ENCODE assay signal across 7 mouse cellular contexts in genomic region chr11:115627705-115628464, GRCm38 (mm10). TPM values are rescaled to one million over a fixed set of nuclear protein-coding genes. Genes with fewer than 3 reads are reported as not detected.
DNase-seq lines count a peak whose midpoint lies in the region; ATAC-seq and TF ChIP-seq lines count a peak whose summit lies in the region.

TSS of gene Slc25a19 (minus strand) at chr11:115628295.

- H3K27me3 ChIP-seq in embryonic facial prominence, embryonic 10.5 days (replicated peaks; ENCODE audit: low read depth, poor library complexity, severe bottlenecking) = no peaks in the 10 kb centered on the region
- no peaks in the 10 kb centered on the region for H3K27me3 ChIP-seq in intestine, postnatal 0 days (replicated peaks; ENCODE audit: control insufficient read depth, insufficient read depth, low read length)
- H3K27me3 ChIP-seq in midbrain, embryonic 12.5 days = no peaks in the 10 kb centered on the region
- H3K27me3 ChIP-seq in small intestine, adult 2 months (ENCODE audit: control insufficient read depth, insufficient read depth, low read length) = no peaks in the 10 kb centered on the region

- peak; percentile 98 for ATAC-seq in intestine, postnatal 0 days
- peak; percentile 99 for ATAC-seq in midbrain, embryonic 12.5 days (ENCODE audit: low FRiP score, low read depth)

- peak within 1 kb of the TSS; percentile 45 for H3K9ac ChIP-seq in intestine, postnatal 0 days (ENCODE audit: low read depth, low read length)
- peak within 1 kb of the TSS; percentile 84 for H3K9ac ChIP-seq in midbrain, embryonic 12.5 days (replicated peaks)

- TF ChIP-seq POLR2A in small intestine, adult 2 months (IDR thresholded peaks at IDR 0.05; ENCODE audit: low read depth, low read length) = peak; percentile 71

- peak; percentile 99 for DNase-seq in adrenal gland, postnatal 10 days
- DNase-seq in embryonic facial prominence, embryonic 10.5 days (ENCODE audit: low spot score) = peak; percentile 98
- peak; percentile 99 for DNase-seq in gonadal fat pad, adult 2 months (ENCODE audit: low read depth)
- peak; percentile 99 for DNase-seq in left cerebral cortex, postnatal 4 days

- WGBS in embryonic facial prominence, embryonic 10.5 days = under 1% methylated on average over 47 of the region's 47 CpGs
- under 1% methylated on average over 44 of the region's 47 CpGs for whole genome bisulfite sequencing in intestine, postnatal 0 days
- under 1% methylated on average over 45 of the region's 47 CpGs for WGBS in midbrain, embryonic 12.5 days
- WGBS in small intestine, adult 2 months = under 1% methylated on average over 47 of the region's 47 CpGs

- H3K9me3 ChIP-seq in embryonic facial prominence, embryonic 10.5 days = no peaks in the 10 kb centered on the region
- H3K9me3 ChIP-seq in intestine, postnatal 0 days (ENCODE audit: control insufficient read depth) = no peaks in the 10 kb centered on the region
- H3K9me3 ChIP-seq in midbrain, embryonic 12.5 days = no peaks in the 10 kb centered on the region

- intact Hi-C loops in left cerebral cortex, postnatal 4 days (cut with DNase I) = no loop called here

- TF ChIP-seq CTCF in intestine, postnatal 0 days (IDR thresholded peaks at IDR 0.05; ENCODE audit: low read depth) = no peak
- TF ChIP-seq CTCF in small intestine, adult 2 months (IDR thresholded peaks at IDR 0.05; ENCODE audit: extremely low read depth, insufficient read length, insufficient replicate concordance, low read depth, low read length) = no peak

- peaks cover 14% of the 10 kb centered on the region for H3K36me3 ChIP-seq in embryonic facial prominence, embryonic 10.5 days (replicated peaks)
- peaks cover 5% of the 10 kb centered on the region; the same call in 1 of the 2 replicates for H3K36me3 ChIP-seq in intestine, postnatal 0 days (ENCODE audit: control insufficient read depth, insufficient read depth)
- peaks cover 5% of the 10 kb centered on the region; the same call in 1 of the 2 replicates for H3K36me3 ChIP-seq in midbrain, embryonic 12.5 days
- peaks cover 2% of the 10 kb centered on the region; the same call in 1 of the 2 replicates for H3K36me3 ChIP-seq in small intestine, adult 2 months (ENCODE audit: control insufficient read depth, insufficient read depth, low read length)

- peak within 1 kb of the TSS; percentile 85 for H3K4me3 ChIP-seq in embryonic facial prominence, embryonic 10.5 days
- H3K4me3 ChIP-seq in intestine, postnatal 0 days (ENCODE audit: low read depth, low read length) = peak within 1 kb of the TSS; percentile 64
- H3K4me3 ChIP-seq in midbrain, embryonic 12.5 days = peak within 1 kb of the TSS; percentile 75
- H3K4me3 ChIP-seq in small intestine, adult 2 months (ENCODE audit: low read depth, low read length) = peak within 1 kb of the TSS; percentile 83

- H3K4me1 ChIP-seq in embryonic facial prominence, embryonic 10.5 days = peaks cover 15% of the 10 kb centered on the region
- no peaks in the 10 kb centered on the region; the same call in 1 of the 2 replicates for H3K4me1 ChIP-seq in intestine, postnatal 0 days (replicated peaks; ENCODE audit: control insufficient read depth, insufficient read depth, low read length)
- H3K4me1 ChIP-seq in midbrain, embryonic 12.5 days = peaks cover 16% of the 10 kb centered on the region
- H3K4me1 ChIP-seq in small intestine, adult 2 months (ENCODE audit: control insufficient read depth, insufficient read depth, insufficient read length, low read length) = peaks cover 4% of the 10 kb centered on the region; the same call in 1 of the 2 replicates

- H3K4me2 ChIP-seq in intestine, postnatal 0 days (replicated peaks; ENCODE audit: low read depth) = peak within 1 kb of the TSS; percentile 83
- H3K4me2 ChIP-seq in midbrain, embryonic 12.5 days (replicated peaks) = peak within 1 kb of the TSS; percentile 96

- peak within 1 kb of the TSS; percentile 82 for H3K27ac ChIP-seq in embryonic facial prominence, embryonic 10.5 days (replicated peaks)
- peak within 1 kb of the TSS; percentile 41; the same call in 1 of the 2 replicates for H3K27ac ChIP-seq in intestine, postnatal 0 days (ENCODE audit: low read depth, low read length)
- H3K27ac ChIP-seq in midbrain, embryonic 12.5 days (replicated peaks) = 0 out of 2 replicates have a peak within 1 kb of the TSS, but pooled peaks have one; percentile 15
- H3K27ac ChIP-seq in small intestine, adult 2 months (ENCODE audit: insufficient read depth, low read depth, low read length) = peak within 1 kb of the TSS; percentile 38

RNA-seq across cellular contexts. Expression of gene Slc25a19, which starts in this region (rescaled TPM):
- total RNA-seq in adrenal gland, postnatal 10 days (2021) = 100 to 1,000 TPM; 169 to 231 TPM
- 23.5 and 24.6 TPM in 2 replicates for polyA plus RNA-seq in embryonic facial prominence, embryonic 10.5 days (2016; fragmentation: Nextera tagmentation; extraction: Ambion mirVana)
- 76.9 and 146 TPM in 2 replicates for polyA plus RNA-seq in gonadal fat pad, adult 2 months (2012; rRNA removed)
- 19.1 and 19.5 TPM in 2 replicates for polyA plus RNA-seq in intestine, postnatal 0 days (2015; fragmentation: Nextera tagmentation; extraction: Ambion mirVana)
- total RNA-seq in left cerebral cortex, postnatal 4 days (2021) = 10 to 100 TPM; 55.3 to 56.6 TPM
- polyA plus RNA-seq in midbrain, embryonic 12.5 days (2016; fragmentation: Nextera tagmentation; extraction: Ambion mirVana) = 26.2 and 26.9 TPM in 2 replicates
- 11.3 and 19.6 TPM in 2 replicates for polyA plus RNA-seq in small intestine, adult 2 months (2012; rRNA removed)

Comparison
In these comparisons a context has a peak if more than half of its experiments do, and no peak if none do; other contexts are left out.
1. Peak in every context shown above with its lines: DNase-seq, ATAC-seq, H3K4me3 ChIP-seq and H3K27ac ChIP-seq.
2. H3K27ac ChIP-seq: peak in every context shown above with its lines; median percentile 82 in embryonic facial prominence, embryonic 10.5 days; 41 in intestine, postnatal 0 days; 38 in small intestine, adult 2 months; 15 in midbrain, embryonic 12.5 days.